Mouse (Mus musculus) kidney, adult 2 months (tissue): ENCODE measurements around the gene Gatc. TPM values are rescaled to one million over a fixed set of nuclear protein-coding genes. Genes with fewer than 3 reads are reported as not detected.
A peak's percentile ranks its signal among the peaks of the same experiment; 100 is the strongest.

Experiments used
- DNase-seq: peaks from one replicate; pipeline ENCODE4 v3.0.0; 2021
- H3K27ac ChIP-seq: fragments of 200-500 bp; 2 replicates; pipeline ENCODE4 v1.5.1; 2012; ENCODE audit warnings: low read depth, low read length, control low read depth, inconsistent platforms; ENCODE audit not compliant: insufficient read depth
- H3K27me3 ChIP-seq: fragments of 200-500 bp; replicated peaks from 2 replicates; pipeline ENCODE4 v1.6.1; 2012; ENCODE audit warnings: mild to moderate bottlenecking, moderate library complexity, low read length, inconsistent platforms; ENCODE audit not compliant: control insufficient read depth, insufficient read depth
- H3K36me3 ChIP-seq: fragments of 200-500 bp; 2 replicates; pipeline ENCODE4 v1.6.1; 2012; ENCODE audit warnings: mild to moderate bottlenecking, moderate library complexity, low read length, inconsistent platforms; ENCODE audit not compliant: control insufficient read depth, insufficient read depth
- H3K4me1 ChIP-seq: fragments of 200-500 bp; 2 replicates; pipeline ENCODE4 v1.6.1; 2011; ENCODE audit warnings: low read length; ENCODE audit not compliant: control insufficient read depth, insufficient read depth
- H3K4me3 ChIP-seq: fragments of 200-500 bp; 2 replicates; pipeline ENCODE4 v1.5.1; 2011; ENCODE audit warnings: mild to moderate bottlenecking, low read depth, low read length, control low read depth; ENCODE audit not compliant: insufficient read depth
- CTCF ChIP-seq: fragments of 200-500 bp; conservative IDR thresholded peaks from 2 replicates; pipeline ENCODE4 v1.5.1; 2011; ENCODE audit warnings: low read depth, mild to moderate bottlenecking, control low read depth, low read length, moderate library complexity, mixed read lengths; ENCODE audit not compliant: insufficient read depth, insufficient read length
- POLR2A ChIP-seq: fragments of 200-500 bp; IDR thresholded peaks from one replicate; pipeline ENCODE4 v1.6.1; 2011; ENCODE audit warnings: low read depth, low read length, control low read depth
- WGBS: fragments of 180-500 bp; shearing (Covaris S2); methylation state at CpG from one replicate; pipeline ENCODE4 v1.1.7; 2018; 5-methylcytosine and 5-hydroxymethylcytosine counted together
- polyA plus RNA-seq: library from polyadenylated mRNA; depleted of rRNA; stranded (reverse); fragments of >200 nt; gene quantifications from 2 replicates; pipeline ENCODE4 v1.2.3, GENCODE M21; 2012

Gatc gene
- polyA plus RNA-seq, 1 experiment = 16.0 TPM

- WGBS = 1% methylated on average over 55 of the region's 55 CpGs
- Histone ChIP-seq H3K4me3 (peak overlapping the region; percentile 96), H3K4me1 (peaks cover 9% of the 10 kb centered on the region; the same call in 1 of the 2 replicates), H3K27ac (peak overlapping the region; percentile 41; the same call in 1 of the 2 replicates), H3K27me3 (no peaks in the 10 kb centered on the region), H3K36me3 (peaks cover 2% of the 10 kb centered on the region; the same call in 1 of the 2 replicates)
- TF ChIP-seq CTCF = no peak
- no peak for TF ChIP-seq POLR2A
- DNase-seq = no peak
Observed at GRCm38 (mm10) chr5:115327610-115328548, 13.1 kb downstream of the Gatc start.

DNA sequence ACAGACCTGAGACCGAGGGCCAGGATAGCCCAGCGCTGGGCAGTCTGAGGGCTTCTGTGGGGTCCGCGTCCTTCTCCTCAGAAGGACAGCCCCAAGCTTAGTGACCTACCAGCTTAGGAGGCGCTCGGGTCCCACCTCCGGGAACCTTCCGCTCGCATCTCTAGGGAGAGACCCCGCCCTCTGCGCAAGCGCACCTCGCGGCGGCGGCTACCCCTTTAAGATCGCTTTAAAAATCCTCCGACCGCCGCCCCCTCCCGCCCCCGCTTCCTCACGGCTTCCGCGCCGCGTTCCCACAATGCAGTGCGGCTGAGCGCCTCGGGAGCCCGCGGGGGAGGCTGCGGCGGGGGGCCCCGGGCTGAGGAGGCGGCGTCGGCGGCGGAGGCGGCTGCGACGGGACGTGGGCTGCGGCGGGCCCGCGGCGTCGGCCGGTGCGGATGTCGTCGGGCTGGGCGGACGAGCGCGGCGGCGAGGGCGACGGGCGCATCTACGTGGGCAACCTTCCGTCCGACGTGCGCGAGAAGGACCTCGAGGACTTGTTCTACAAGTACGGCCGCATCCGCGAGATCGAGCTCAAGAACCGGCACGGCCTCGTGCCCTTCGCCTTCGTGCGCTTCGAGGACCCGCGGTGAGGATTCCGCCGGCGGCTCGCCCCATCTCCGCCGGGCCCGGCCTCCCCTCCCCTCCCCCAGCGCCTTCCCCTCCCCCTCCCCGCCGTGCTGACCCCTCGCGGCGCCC, 13.9 kb downstream of the Gatc start, which contains the start of gene Srsf9:
Srsf9 (plus strand) TSS at position 303 of the 735 bp plus-strand sequence.
- WGBS = under 1% methylated on average over 93 of the region's 97 CpGs
- Histone ChIP-seq H3K27me3 (no peaks in the 10 kb centered on the region), H3K36me3 (no peaks in the 10 kb centered on the region), H3K4me1 (peaks cover 9% of the 10 kb centered on the region; the same call in 1 of the 2 replicates), H3K27ac (peak within 1 kb of the TSS; percentile 90), H3K4me3 (peak within 1 kb of the TSS; percentile 96)
- DNase-seq = peak; percentile 98
- peak; percentile 64 for TF ChIP-seq POLR2A
- TF ChIP-seq CTCF = no peak

- no peaks in the 10 kb centered on the region for H3K36me3 ChIP-seq
- no peak for TF ChIP-seq POLR2A
- no peak for TF ChIP-seq CTCF
- peak overlapping the region; percentile 88 for H3K27ac ChIP-seq
- H3K27me3 ChIP-seq = no peaks in the 10 kb centered on the region
- WGBS = 22% methylated on average over 11 of the region's 11 CpGs
- peaks cover 9% of the 10 kb centered on the region; the same call in 1 of the 2 replicates for H3K4me1 ChIP-seq
- DNase-seq = peak; percentile 10
- peak overlapping the region; percentile 96 for H3K4me3 ChIP-seq
Observed at GRCm38 (mm10) chr5:115326256-115326831, 14.6 kb downstream of the Gatc start.

GRCm38 (mm10) chr5:115319004-115319940, 21.7 kb downstream of the Gatc start:
- peak overlapping the region; percentile 36; the same call in 1 of the 2 replicates for H3K27ac ChIP-seq
- H3K4me3 ChIP-seq = peak overlapping the region; percentile 40; the same call in 1 of the 2 replicates
- TF ChIP-seq CTCF (peak; percentile 41; the same call in 1 of the 2 replicates), POLR2A (no peak)
- 2% methylated on average over 22 of the region's 22 CpGs for WGBS
- H3K27me3 ChIP-seq = no peaks in the 10 kb centered on the region
- H3K4me1 ChIP-seq = 0 out of 2 replicates have a peak, but pooled peaks cover 2% of the 10 kb centered on the region
- DNase-seq = peak; percentile 72
- no peaks in the 10 kb centered on the region for H3K36me3 ChIP-seq

DNA sequence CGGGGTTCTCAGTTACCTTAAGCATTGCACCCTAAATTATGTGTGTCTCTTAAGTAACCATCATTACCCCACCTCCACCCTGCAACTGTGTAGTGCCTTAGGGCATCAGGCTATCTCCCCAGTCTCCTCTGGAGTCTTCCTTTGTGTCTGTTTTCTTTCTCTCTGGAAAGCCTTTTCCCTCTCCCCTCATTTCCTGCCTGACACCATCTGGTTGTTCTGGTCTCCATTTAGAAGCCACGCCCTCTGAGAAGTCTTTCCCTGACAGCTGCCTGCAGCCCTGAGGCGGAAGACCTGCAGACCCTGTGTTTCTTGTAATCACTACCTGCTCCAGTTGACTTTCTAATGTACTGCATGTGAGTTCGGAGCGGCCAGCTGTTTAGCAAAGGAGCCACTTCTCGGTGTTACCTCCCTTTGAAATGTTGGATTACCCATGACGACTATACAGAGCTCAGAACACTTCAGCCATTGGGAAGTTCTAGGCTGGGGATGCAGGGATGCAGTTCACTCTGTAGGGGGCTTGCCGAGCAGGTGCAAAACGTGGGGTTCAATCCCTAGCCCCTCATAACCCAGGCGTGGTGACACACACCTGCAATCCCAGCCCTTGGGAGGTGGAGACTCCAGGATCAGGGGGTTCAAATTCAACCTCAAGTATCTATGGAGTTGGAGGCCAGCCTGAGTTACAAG, 23.2 kb downstream of the Gatc start:
- DNase-seq = no peak

More for the DNA sequence above, 23.2 kb downstream of the Gatc start:
- H3K4me3 ChIP-seq = no peak overlapping the region
- no peaks in the 10 kb centered on the region for H3K36me3 ChIP-seq
- H3K27ac ChIP-seq = no peak overlapping the region
- 37% methylated on average over 10 of the region's 10 CpGs for WGBS
- 0 out of 2 replicates have a peak, but pooled peaks cover 2% of the 10 kb centered on the region for H3K4me1 ChIP-seq
- no peak for TF ChIP-seq POLR2A
- no peak for TF ChIP-seq CTCF
- H3K27me3 ChIP-seq = no peaks in the 10 kb centered on the region
